Mouse (Mus musculus) kidney, embryonic 16.5 days (tissue): ENCODE results near the gene Etv4. TPM values are rescaled to one million over a fixed set of nuclear protein-coding genes. Genes with fewer than 3 reads are reported as not detected.
A peak's percentile ranks its signal among the peaks of the same experiment; 100 is the strongest.

Source experiments
- ATAC-seq: fragments of 200-750 bp; cut with Nextera tagmentation; 2 replicates; pipeline ENCODE4 v1.8.0; 2017; ENCODE audit warnings: moderate TSS enrichment; ENCODE audit not compliant: low FRiP score, low TSS enrichment
- H3K27ac ChIP-seq: fragments of 300-500 bp; sonication (generic); 2 replicates; pipeline ENCODE4 v1.5.1; 2014; ENCODE audit warnings: low read length
- H3K27me3 ChIP-seq: fragments of 300-500 bp; sonication (generic); 2 replicates; pipeline ENCODE4 v1.6.1; 2014; ENCODE audit warnings: low read length, control low read depth, mixed read lengths; ENCODE audit not compliant: insufficient read depth
- H3K36me3 ChIP-seq: fragments of 300-500 bp; sonication (generic); 2 replicates; pipeline ENCODE4 v1.6.1; 2014; ENCODE audit warnings: low read length, control low read depth, mixed read lengths; ENCODE audit not compliant: insufficient read depth
- H3K4me1 ChIP-seq: fragments of 300-500 bp; sonication (generic); 2 replicates; pipeline ENCODE4 v1.6.1; 2014; ENCODE audit warnings: low read length, control low read depth, mixed read lengths; ENCODE audit not compliant: insufficient read depth
- H3K4me2 ChIP-seq: fragments of 300-500 bp; sonication (generic); replicated peaks from 2 replicates; pipeline ENCODE4 v1.6.1; 2014; ENCODE audit warnings: low read depth, low read length
- H3K4me3 ChIP-seq: fragments of 300-500 bp; sonication (generic); 2 replicates; pipeline ENCODE4 v1.5.1; 2014; ENCODE audit warnings: mild to moderate bottlenecking, low read length
- H3K9ac ChIP-seq: fragments of 300-500 bp; sonication (generic); replicated peaks from 2 replicates; pipeline ENCODE4 v1.6.1; 2014; ENCODE audit warnings: low read length
- H3K9me3 ChIP-seq: fragments of 300-500 bp; sonication (generic); 2 replicates; pipeline ENCODE4 v1.6.1; 2016; ENCODE audit warnings: low read length, control low read depth
- WGBS: fragments of 180-500 bp; shearing (Covaris S2); extraction: QIAGEN DNeasy Blood & Tissue Kit; methylation state at CpG from one replicate; pipeline ENCODE4 v1.1.7; 2014; 5-methylcytosine and 5-hydroxymethylcytosine counted together
- polyA plus RNA-seq: library from polyadenylated mRNA; unstranded; fragments of >200 nt; fragmentation: Nextera tagmentation; extraction: Ambion mirVana; gene quantifications from 2 replicates; pipeline ENCODE4 v1.2.1, GENCODE M21; 2015

The Etv4 gene
- polyA plus RNA-seq, 1 experiment from 2014 or later = 51.0 TPM

DNA sequence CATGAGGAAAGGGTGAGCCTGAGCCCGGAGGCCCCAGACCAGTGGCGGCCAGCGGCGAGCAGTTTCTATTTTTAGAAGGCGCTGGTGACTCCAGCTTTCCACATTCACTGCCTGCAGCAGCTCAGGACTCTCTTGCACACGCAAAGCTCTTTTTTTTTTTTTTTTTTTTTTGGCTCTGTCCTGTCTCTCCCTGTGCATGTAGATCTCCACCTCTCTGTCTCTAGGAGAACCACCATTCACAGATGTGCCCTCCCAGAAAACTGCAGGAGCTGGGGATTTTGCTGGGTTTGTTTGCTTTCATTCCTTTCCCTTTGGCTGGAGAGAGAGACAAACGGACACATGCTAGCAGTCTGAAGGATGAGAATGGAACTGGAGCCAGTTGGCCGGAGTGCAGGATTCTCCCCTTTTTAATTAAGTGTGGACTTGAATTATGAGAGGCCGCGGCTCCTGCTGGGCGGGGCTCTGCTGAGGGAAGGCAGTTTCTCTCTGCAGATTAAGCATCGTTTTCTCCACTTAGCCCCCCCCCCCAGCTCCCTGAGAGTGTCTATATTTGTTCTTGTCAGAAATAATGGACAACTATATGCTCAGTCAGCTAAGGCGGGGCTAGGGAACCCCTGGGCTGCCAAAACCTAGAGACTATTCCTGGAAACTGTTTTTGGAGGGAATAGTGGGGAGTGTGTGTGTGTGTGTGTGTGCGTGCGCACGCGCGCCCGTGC is 5.8 kb upstream of the Etv4 start:
- Histone ChIP-seq H3K9ac (peak overlapping the region; percentile 3), H3K27ac (peak overlapping the region; percentile 70), H3K27me3 (peaks cover 24% of the 10 kb centered on the region), H3K4me1 (peaks cover 28% of the 10 kb centered on the region), H3K4me2 (peak overlapping the region; percentile 38), H3K36me3 (no peaks in the 10 kb centered on the region), H3K9me3 (no peaks in the 10 kb centered on the region), H3K4me3 (peak overlapping the region; percentile 16; the same call in 1 of the 2 replicates)
- ATAC-seq = peak; percentile 68
- 19% methylated on average over 19 of the region's 19 CpGs for WGBS

GRCm38 (mm10) chr11:101787432-101787831 is 2.3 kb upstream of the Etv4 start:
- Histone ChIP-seq H3K27me3 (peaks cover 41% of the 10 kb centered on the region), H3K9ac (no peak overlapping the region), H3K4me2 (no peak overlapping the region), H3K36me3 (no peaks in the 10 kb centered on the region), H3K4me1 (peaks cover 54% of the 10 kb centered on the region), H3K27ac (no peak overlapping the region), H3K9me3 (no peaks in the 10 kb centered on the region), H3K4me3 (no peak overlapping the region)
- no peak for ATAC-seq
- WGBS = 81% methylated on average over 1 of the region's 1 CpGs

- H3K9ac ChIP-seq = no peak overlapping the region
- ATAC-seq = no peak
- H3K4me2 ChIP-seq = no peak overlapping the region
- H3K27me3 ChIP-seq = peaks cover 38% of the 10 kb centered on the region
- no peak overlapping the region for H3K4me3 ChIP-seq
- no peaks in the 10 kb centered on the region for H3K36me3 ChIP-seq
- H3K4me1 ChIP-seq = peaks cover 49% of the 10 kb centered on the region
- WGBS = 61% methylated on average over 7 of the region's 7 CpGs
- H3K27ac ChIP-seq = no peak overlapping the region; the same call in 1 of the 2 replicates
- H3K9me3 ChIP-seq = no peaks in the 10 kb centered on the region
Measured at GRCm38 (mm10) chr11:101786651-101787050, 1.5 kb upstream of the Etv4 start.

DNA sequence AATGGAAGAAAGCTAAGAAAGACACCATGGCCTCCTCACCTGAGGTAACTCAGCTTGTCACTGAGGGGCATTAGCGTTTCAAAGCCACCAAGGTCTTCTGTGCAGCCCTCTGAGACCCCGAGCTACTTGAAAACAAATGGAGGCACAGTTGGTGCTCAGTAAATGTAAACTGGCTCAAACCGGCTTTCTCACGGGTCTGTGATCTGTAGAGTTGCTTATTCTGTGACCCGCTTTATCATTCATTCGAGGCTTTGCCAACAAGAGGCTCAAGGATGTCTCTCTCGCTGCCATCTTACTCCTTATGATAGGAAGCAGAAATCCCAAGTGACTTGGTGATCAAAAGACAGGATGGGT is 658 bp upstream of the Etv4 start:
- Histone ChIP-seq H3K27me3 (peaks cover 38% of the 10 kb centered on the region), H3K27ac (no peak overlapping the region), H3K4me3 (peak overlapping the region; percentile 57), H3K36me3 (no peaks in the 10 kb centered on the region), H3K4me1 (peaks cover 42% of the 10 kb centered on the region), H3K4me2 (peak overlapping the region; percentile 94), H3K9ac (peak overlapping the region; percentile 33), H3K9me3 (no peaks in the 10 kb centered on the region)
- no peak for ATAC-seq
- WGBS = 16% methylated on average over 7 of the region's 7 CpGs

GRCm38 (mm10) chr11:101784488-101785142 is 556 bp downstream of the Etv4 start:
- Histone ChIP-seq H3K9me3 (no peaks in the 10 kb centered on the region), H3K4me2 (peak overlapping the region; percentile 94), H3K27me3 (peaks cover 38% of the 10 kb centered on the region), H3K27ac (peak overlapping the region; percentile 94), H3K4me3 (peak overlapping the region; percentile 57), H3K9ac (peak overlapping the region; percentile 73), H3K36me3 (no peaks in the 10 kb centered on the region), H3K4me1 (peaks cover 35% of the 10 kb centered on the region)
- ATAC-seq = peak; percentile 62
- under 1% methylated on average over 55 of the region's 67 CpGs for WGBS

DNA sequence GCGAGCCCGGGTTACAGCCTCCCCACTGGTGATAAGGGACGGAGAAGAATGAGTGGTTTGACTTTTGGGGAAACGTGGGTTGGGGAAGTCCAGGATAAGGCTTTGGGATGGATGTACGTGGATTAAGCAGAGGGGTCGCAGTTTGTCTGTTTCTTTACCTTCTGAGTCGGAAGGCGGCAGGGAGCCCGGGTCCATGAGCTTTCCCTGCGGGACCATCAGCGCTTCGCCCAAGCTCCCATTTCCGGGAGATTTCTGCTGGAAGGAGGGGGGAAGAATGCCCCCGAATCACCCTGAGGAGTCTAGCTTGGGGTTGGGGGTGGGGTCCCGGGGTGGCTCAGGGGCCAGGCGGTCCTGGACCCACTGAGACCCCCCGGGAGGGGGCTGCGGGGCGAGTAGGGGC is 1.1 kb downstream of the Etv4 start:
- peak overlapping the region; percentile 94 for H3K27ac ChIP-seq
- H3K27me3 ChIP-seq = peaks cover 38% of the 10 kb centered on the region
- peak overlapping the region; percentile 94 for H3K4me2 ChIP-seq
- no peaks in the 10 kb centered on the region for H3K36me3 ChIP-seq
- no peak; the same call in 1 of the 2 replicates for ATAC-seq
- peaks cover 35% of the 10 kb centered on the region for H3K4me1 ChIP-seq
- no peaks in the 10 kb centered on the region for H3K9me3 ChIP-seq
- 1% methylated on average over 17 of the region's 19 CpGs for WGBS
- peak overlapping the region; percentile 73 for H3K9ac ChIP-seq
- peak overlapping the region; percentile 57 for H3K4me3 ChIP-seq

DNA sequence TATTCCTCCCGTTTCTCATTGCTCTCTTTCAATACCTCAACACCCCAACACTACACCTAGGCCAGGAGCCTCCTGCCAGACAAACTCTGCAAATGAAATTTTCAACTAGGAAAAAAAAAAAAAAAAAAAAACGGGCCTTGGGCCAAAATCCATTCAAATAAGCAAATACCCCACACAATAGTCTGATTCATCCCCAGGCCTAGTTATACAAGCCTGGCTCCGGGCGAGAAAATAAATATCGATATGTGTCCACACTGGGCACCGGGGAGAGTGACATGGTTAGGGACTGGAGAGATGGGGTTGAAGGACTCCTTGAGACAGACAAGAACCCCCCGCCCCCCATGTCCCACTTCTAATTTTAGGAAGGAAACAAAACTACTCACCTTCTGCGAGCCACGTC is 1.6 kb downstream of the Etv4 start:
- ATAC-seq = no peak

DNA sequence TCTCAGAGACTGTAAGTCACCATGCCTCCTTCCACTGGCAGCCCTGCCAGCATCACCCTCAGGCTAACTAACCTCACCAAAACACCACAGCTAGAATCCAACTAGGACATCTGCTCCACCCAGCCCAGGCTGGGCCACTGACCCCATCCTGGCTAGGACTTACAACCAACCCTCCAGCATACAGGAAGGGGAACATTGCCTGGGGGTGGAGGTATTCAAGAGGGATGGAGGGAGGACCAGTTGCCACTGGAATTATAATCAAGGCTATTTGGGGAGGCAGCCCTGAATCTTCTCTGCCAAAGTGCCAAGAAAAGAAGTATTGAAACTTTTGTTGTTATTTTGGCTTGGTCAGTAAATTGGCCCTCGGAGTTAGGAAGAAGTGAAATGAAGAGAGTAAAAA is 2.0 kb downstream of the Etv4 start:
- H3K27ac ChIP-seq = no peak overlapping the region
- H3K36me3 ChIP-seq = no peaks in the 10 kb centered on the region
- no peak overlapping the region; the same call in 1 of the 2 replicates for H3K9ac ChIP-seq
- H3K4me2 ChIP-seq = peak overlapping the region; percentile 94
- no peaks in the 10 kb centered on the region for H3K9me3 ChIP-seq
- peaks cover 32% of the 10 kb centered on the region for H3K27me3 ChIP-seq
- ATAC-seq = no peak
- peak overlapping the region; percentile 57 for H3K4me3 ChIP-seq
- peaks cover 35% of the 10 kb centered on the region for H3K4me1 ChIP-seq
- 38% methylated on average over 1 of the region's 1 CpGs for WGBS

More for the DNA sequence above, 1.6 kb downstream of the Etv4 start:
- H3K9me3 ChIP-seq = no peaks in the 10 kb centered on the region
- peak overlapping the region; percentile 94 for H3K27ac ChIP-seq
- H3K27me3 ChIP-seq = peaks cover 35% of the 10 kb centered on the region
- H3K4me2 ChIP-seq = peak overlapping the region; percentile 94
- peak overlapping the region; percentile 57 for H3K4me3 ChIP-seq
- peaks cover 35% of the 10 kb centered on the region for H3K4me1 ChIP-seq
- H3K9ac ChIP-seq = peak overlapping the region; percentile 73
- no peaks in the 10 kb centered on the region for H3K36me3 ChIP-seq
- 14% methylated on average over 9 of the region's 9 CpGs for WGBS

- ATAC-seq = no peak
- Histone ChIP-seq H3K4me1 (peaks cover 19% of the 10 kb centered on the region), H3K27me3 (no peaks in the 10 kb centered on the region), H3K4me3 (no peak overlapping the region), H3K9me3 (no peaks in the 10 kb centered on the region), H3K36me3 (no peaks in the 10 kb centered on the region), H3K9ac (no peak overlapping the region), H3K4me2 (no peak overlapping the region), H3K27ac (no peak overlapping the region)
- WGBS = 78% methylated on average over 4 of the region's 4 CpGs
Measured at GRCm38 (mm10) chr11:101776846-101777245, 8.3 kb downstream of the Etv4 start.

DNA sequence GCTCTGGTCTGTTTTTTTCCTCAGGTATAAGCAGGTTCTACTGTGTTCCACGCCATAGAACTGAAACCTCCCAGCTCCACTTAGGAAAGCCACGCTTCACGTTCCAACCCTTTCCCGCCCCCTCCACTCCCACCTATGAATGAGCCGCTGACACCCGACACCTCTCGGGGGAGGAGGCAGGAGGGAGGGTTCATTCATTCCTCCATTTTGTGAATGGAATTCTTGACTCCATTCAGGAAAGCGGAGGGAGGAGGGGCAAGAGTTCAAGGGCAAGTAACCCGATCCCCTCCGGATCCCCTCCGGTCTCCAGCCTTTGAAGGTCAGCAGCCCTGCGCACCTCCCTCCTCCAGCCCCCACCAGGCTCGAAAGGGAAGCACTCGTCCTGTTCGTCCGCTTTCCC is 12.7 kb downstream of the Etv4 start:
- H3K4me2 ChIP-seq = peak overlapping the region; percentile 55
- peaks cover 21% of the 10 kb centered on the region for H3K4me1 ChIP-seq
- under 1% methylated on average over 16 of the region's 16 CpGs for WGBS
- H3K36me3 ChIP-seq = peaks cover 14% of the 10 kb centered on the region
- ATAC-seq = peak; percentile 90
- no peaks in the 10 kb centered on the region for H3K9me3 ChIP-seq
- peak overlapping the region; percentile 34 for H3K4me3 ChIP-seq
- H3K27me3 ChIP-seq = no peaks in the 10 kb centered on the region
- peak overlapping the region; percentile 82 for H3K27ac ChIP-seq
- H3K9ac ChIP-seq = no peak overlapping the region
